16 mouse cellular contexts compared by ENCODE assay signal in genomic region chrX:90927989-90928388, GRCm38 (mm10). TPM values are rescaled to one million over a fixed set of nuclear protein-coding genes. Genes with fewer than 3 reads are reported as not detected.
DNase-seq lines count a peak whose midpoint lies in the region; ATAC-seq and TF ChIP-seq lines count a peak whose summit lies in the region.
"Had no signal": no experiment of that assay in that cellular context is flagged by ENCODE, and none has a peak within 500 bp of the region (broad histone marks: within the 10 kb centered on the region; RNA-seq: fewer than 3 reads in every experiment).

No protein-coding gene starts in this region.

- no peak overlapping the region for H3K4me2 ChIP-seq in kidney, embryonic 16.5 days (replicated peaks; ENCODE audit: low read depth, low read length)
- H3K4me2 ChIP-seq: embryonic facial prominence, embryonic 15.5 days had no signal

- no peaks in the 10 kb centered on the region for H3K4me1 ChIP-seq in kidney, embryonic 16.5 days (ENCODE audit: insufficient read depth, low read length)
- no peaks in the 10 kb centered on the region for H3K4me1 ChIP-seq in E14TG2a.4 (replicated peaks; ENCODE audit: low read depth, low read length)
- H3K4me1 ChIP-seq: embryonic facial prominence, embryonic 15.5 days had no signal

- H3K4me3 ChIP-seq in kidney, embryonic 16.5 days (ENCODE audit: low read length) = no peak overlapping the region
- no peak overlapping the region for H3K4me3 ChIP-seq in E14TG2a.4 (replicated peaks; ENCODE audit: low read length)
- H3K4me3 ChIP-seq: embryonic facial prominence, embryonic 15.5 days had no signal

- no peak for ATAC-seq in kidney, embryonic 16.5 days (ENCODE audit: low FRiP score, low TSS enrichment)

- no peaks in the 10 kb centered on the region for H3K36me3 ChIP-seq in kidney, embryonic 16.5 days (ENCODE audit: insufficient read depth, low read length)
- H3K36me3 ChIP-seq in E14TG2a.4 (ENCODE audit: insufficient read depth, low read length) = no peaks in the 10 kb centered on the region
- H3K36me3 ChIP-seq: embryonic facial prominence, embryonic 15.5 days had no signal

- H3K27me3 ChIP-seq in kidney, embryonic 16.5 days (ENCODE audit: insufficient read depth, low read length) = no peaks in the 10 kb centered on the region
- no peaks in the 10 kb centered on the region for H3K27me3 ChIP-seq in E14TG2a.4 (ENCODE audit: insufficient read depth, low read length)
- H3K27me3 ChIP-seq: embryonic facial prominence, embryonic 15.5 days had no signal

- H3K27ac ChIP-seq in kidney, embryonic 16.5 days (ENCODE audit: low read length) = no peak overlapping the region
- H3K27ac ChIP-seq: embryonic facial prominence, embryonic 15.5 days had no signal

- peak; percentile 13; the same call in 1 of the 2 replicates for TF ChIP-seq CTCF in E14TG2a.4 (conservative IDR thresholded peaks at IDR 0.05; ENCODE audit: low read length)

- H3K9me3 ChIP-seq in kidney, embryonic 16.5 days (ENCODE audit: low read length) = no peaks in the 10 kb centered on the region
- H3K9me3 ChIP-seq in E14TG2a.4 (ENCODE audit: low read length) = no peaks in the 10 kb centered on the region
- H3K9me3 ChIP-seq: embryonic facial prominence, embryonic 15.5 days had no signal

- no peak overlapping the region for H3K9ac ChIP-seq in kidney, embryonic 16.5 days (replicated peaks; ENCODE audit: low read length)
- H3K9ac ChIP-seq: embryonic facial prominence, embryonic 15.5 days had no signal

- peak; percentile 7 for DNase-seq in kidney, adult 9 months
- DNase-seq in 3T3-L1 (ENCODE audit: low read depth, low spot score) = peak; percentile 22
- DNase-seq in embryo, embryonic 10.5 days (ENCODE audit: low spot score) = peak; percentile 8
- DNase-seq in gastrocnemius, adult 8-10 months (ENCODE audit: low spot score in 2 of 2) = no peak
- no peak for DNase-seq in thymus, postnatal 14 days
- DNase-seq: adrenal gland, adult 2 months; heart, postnatal 14 days; kidney, adult 2 months; liver had no signal

- 78% methylated on average over 1 of the region's 1 CpGs for WGBS in kidney, embryonic 16.5 days

RNA-seq across cellular contexts. Expression of gene Gm44, which starts 36.0 kb away (rescaled TPM):
- not detected in 2 replicates for polyA plus RNA-seq in kidney, embryonic 16.5 days (2015; fragmentation: Nextera tagmentation; extraction: Ambion mirVana)
- total RNA-seq in gastrocnemius, adult 8-10 months (2022) = not detected
- total RNA-seq: adrenal gland, adult 2 months; heart, postnatal 14 days; layer of hippocampus, postnatal 14 days; neutrophil, adult 5-6 weeks had no signal
- polyA plus RNA-seq: adrenal gland, adult 2 months; embryonic facial prominence, embryonic 15.5 days; gonadal fat pad, adult 2 months; kidney, adult 2 months; stomach, embryonic 14.5 days had no signal

Comparison
In these comparisons a context has a peak if more than half of its experiments do, and no peak if none do; other contexts are left out.
1. DNase-seq: peak in kidney, adult 9 months (single experiment), 3T3-L1 (single experiment) and embryo, embryonic 10.5 days (single experiment); none in gastrocnemius, adult 8-10 months (0 of 2) and thymus, postnatal 14 days (single experiment).